Mouse (Mus musculus) cerebellum, adult 11-12 months (tissue): ENCODE measurements around the gene Arfgap2.
A peak's percentile ranks its signal among the peaks of the same experiment; 100 is the strongest.

Experiments used
- DNase-seq: peaks from one replicate; pipeline ENCODE4 v3.0.0; 2022

Gene Arfgap2

GRCm38 (mm10) chr2:91259493-91259892, 5.3 kb upstream of the Arfgap2 start:
- no peak for DNase-seq

GRCm38 (mm10) chr2:91263692-91264660, 798 bp upstream of the Arfgap2 start:
- peak; percentile 62 for DNase-seq

- no peak for DNase-seq
These were observed 3.3 kb downstream of the Arfgap2 start for GRCm38 (mm10) chr2:91268042-91268441.

- no peak for DNase-seq
These were observed 3.9 kb downstream of the Arfgap2 start for GRCm38 (mm10) chr2:91268706-91269105.

GRCm38 (mm10) chr2:91269687-91270133, 4.9 kb downstream of the Arfgap2 start:
- peak; percentile 88 for DNase-seq

GRCm38 (mm10) chr2:91278749-91279371, 14.1 kb downstream of the Arfgap2 start:
- DNase-seq: peak; percentile 64

GRCm38 (mm10) chr2:91279372-91279755, 14.6 kb downstream of the Arfgap2 start:
- peak; percentile 15 for DNase-seq

GRCm38 (mm10) chr2:91281366-91281765, 16.6 kb downstream of the Arfgap2 start:
- DNase-seq: no peak

GRCm38 (mm10) chr2:91283972-91284371, 19.2 kb downstream of the Arfgap2 start:
- peak; percentile 56 for DNase-seq

- peak; percentile 83 for DNase-seq
These were observed 19.8 kb downstream of the Arfgap2 start for GRCm38 (mm10) chr2:91284375-91285199.

- DNase-seq: peak; percentile 78
These were observed 21.2 kb downstream of the Arfgap2 start for GRCm38 (mm10) chr2:91285885-91286505.

GRCm38 (mm10) chr2:91287563-91287962, 22.8 kb downstream of the Arfgap2 start:
- no peak for DNase-seq

- peak; percentile 38 for DNase-seq
These were observed 26.6 kb downstream of the Arfgap2 start for GRCm38 (mm10) chr2:91291197-91292007.

GRCm38 (mm10) chr2:91294226-91294625, 29.5 kb downstream of the Arfgap2 start:
- no peak for DNase-seq

GRCm38 (mm10) chr2:91295895-91296294, 31.1 kb downstream of the Arfgap2 start:
- no peak for DNase-seq

GRCm38 (mm10) chr2:91299156-91299555, 34.4 kb downstream of the Arfgap2 start:
- DNase-seq: no peak

- no peak for DNase-seq
These were observed 36.0 kb downstream of the Arfgap2 start for GRCm38 (mm10) chr2:91300784-91301183.

- no peak for DNase-seq
These were observed 37.1 kb downstream of the Arfgap2 start for GRCm38 (mm10) chr2:91301836-91302235.

- no peak for DNase-seq
These were observed 38.1 kb downstream of the Arfgap2 start for GRCm38 (mm10) chr2:91302845-91303244.

- no peak for DNase-seq
These were observed 41.2 kb downstream of the Arfgap2 start for GRCm38 (mm10) chr2:91305926-91306325.

GRCm38 (mm10) chr2:91306589-91306988, 41.8 kb downstream of the Arfgap2 start:
- DNase-seq: no peak

- DNase-seq: no peak
These were observed 43.9 kb downstream of the Arfgap2 start for GRCm38 (mm10) chr2:91308680-91309079.
